Mouse (Mus musculus): ENCODE results near the gene Tbc1d21. TPM values are rescaled to one million over a fixed set of nuclear protein-coding genes. Genes with fewer than 3 reads are reported as not detected.

The Tbc1d21 gene
- total and polyA plus RNA-seq, 2 experiments = not detected

- no peaks in the 10 kb centered on the region for H3K79me2 ChIP-seq (ENCODE audit: control insufficient read depth, insufficient read depth, low read length)
- DNase-seq (ENCODE audit: extremely low read depth, low read depth, low spot score) = no peak
- no peak overlapping the region for H3K9ac ChIP-seq (ENCODE audit: low read depth, low read length)
- H3K36me3 ChIP-seq (ENCODE audit: control insufficient read depth, insufficient read depth, low read length) = no peaks in the 10 kb centered on the region
- no peak overlapping the region for H3K4me3 ChIP-seq (ENCODE audit: insufficient read depth, low read depth, low read length)
- 84% methylated on average over 6 of the region's 6 CpGs for WGBS
- no peak overlapping the region for H3K27ac ChIP-seq (replicated peaks; ENCODE audit: insufficient read depth, low read depth, low read length)
- H3K27me3 ChIP-seq (ENCODE audit: control insufficient read depth, insufficient read depth, low read length) = 0 out of 2 replicates have a peak, but pooled peaks cover 3% of the 10 kb centered on the region
- no peaks in the 10 kb centered on the region for H3K4me1 ChIP-seq (ENCODE audit: control insufficient read depth, insufficient read depth, low read length)
- no peak for TF ChIP-seq CTCF (IDR thresholded peaks at IDR 0.05; ENCODE audit: low read depth, low read length)
- TF ChIP-seq POLR2A (IDR thresholded peaks at IDR 0.05; ENCODE audit: extremely low read depth, insufficient read depth, low read length) = no peak
These were observed 15.6 kb downstream of the Tbc1d21 start for GRCm38 (mm10) chr9:58354701-58355100.

GRCm38 (mm10) chr9:58353224-58353623, 17.0 kb downstream of the Tbc1d21 start:
- TF ChIP-seq POLR2A (IDR thresholded peaks at IDR 0.05; ENCODE audit: extremely low read depth, insufficient read depth, low read length) = no peak
- TF ChIP-seq CTCF (IDR thresholded peaks at IDR 0.05; ENCODE audit: low read depth, low read length) = no peak

DNA sequence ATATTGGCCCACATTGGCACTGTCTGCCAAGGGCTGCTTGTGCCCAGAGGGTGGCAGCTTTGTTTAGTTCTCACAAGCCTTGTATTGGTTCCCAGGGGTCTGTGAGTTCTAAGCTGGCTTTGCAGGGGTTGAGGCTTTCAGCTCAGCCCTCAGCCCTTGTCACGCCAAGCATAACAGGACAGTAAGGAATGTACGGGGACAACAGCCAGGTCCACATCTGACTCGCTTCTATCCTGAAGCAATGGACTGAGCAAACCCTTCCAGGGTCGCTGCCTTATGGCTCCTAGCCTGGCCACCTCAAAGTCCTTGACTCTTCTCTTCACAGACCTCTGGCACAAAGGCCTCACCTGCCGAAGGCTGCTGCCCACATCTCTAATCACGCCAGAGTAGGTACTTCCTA, 22.5 kb downstream of the Tbc1d21 start:
- TF ChIP-seq CTCF (IDR thresholded peaks at IDR 0.05; ENCODE audit: low read depth, low read length) (no peak), POLR2A (IDR thresholded peaks at IDR 0.05; ENCODE audit: extremely low read depth, insufficient read depth, low read length) (no peak)
- H3K9ac ChIP-seq (ENCODE audit: low read depth, low read length) = no peak overlapping the region
- H3K27ac ChIP-seq (replicated peaks; ENCODE audit: insufficient read depth, low read depth, low read length) = no peak overlapping the region
- no peak overlapping the region for H3K4me3 ChIP-seq (ENCODE audit: insufficient read depth, low read depth, low read length)
- H3K36me3 ChIP-seq (ENCODE audit: control insufficient read depth, insufficient read depth, low read length) = no peaks in the 10 kb centered on the region
- no peak for DNase-seq (ENCODE audit: extremely low read depth, low read depth, low spot score)
- H3K79me2 ChIP-seq (ENCODE audit: control insufficient read depth, insufficient read depth, low read length) = no peaks in the 10 kb centered on the region
- 0 out of 2 replicates have a peak, but pooled peaks cover 3% of the 10 kb centered on the region for H3K27me3 ChIP-seq (ENCODE audit: control insufficient read depth, insufficient read depth, low read length)
- H3K4me1 ChIP-seq (ENCODE audit: control insufficient read depth, insufficient read depth, low read length) = no peaks in the 10 kb centered on the region
- WGBS = 92% methylated on average over 6 of the region's 6 CpGs

More at GRCm38 (mm10) chr9:58353224-58353623, 17.0 kb downstream of the Tbc1d21 start:
- 83% methylated on average over 6 of the region's 6 CpGs for WGBS
- Histone ChIP-seq H3K79me2 (ENCODE audit: control insufficient read depth, insufficient read depth, low read length) (no peaks in the 10 kb centered on the region), H3K4me3 (ENCODE audit: insufficient read depth, low read depth, low read length) (no peak overlapping the region), H3K4me1 (ENCODE audit: control insufficient read depth, insufficient read depth, low read length) (no peaks in the 10 kb centered on the region), H3K27me3 (ENCODE audit: control insufficient read depth, insufficient read depth, low read length) (0 out of 2 replicates have a peak, but pooled peaks cover 3% of the 10 kb centered on the region), H3K36me3 (ENCODE audit: control insufficient read depth, insufficient read depth, low read length) (no peaks in the 10 kb centered on the region), H3K27ac (replicated peaks; ENCODE audit: insufficient read depth, low read depth, low read length) (no peak overlapping the region), H3K9ac (ENCODE audit: low read depth, low read length) (no peak overlapping the region)
- no peak for DNase-seq (ENCODE audit: extremely low read depth, low read depth, low spot score)

GRCm38 (mm10) chr9:58346498-58346897, 23.8 kb downstream of the Tbc1d21 start:
- H3K36me3 ChIP-seq (ENCODE audit: control insufficient read depth, insufficient read depth, low read length) = no peaks in the 10 kb centered on the region
- DNase-seq (ENCODE audit: extremely low read depth, low read depth, low spot score) = peak; percentile 40
- 8% methylated on average over 10 of the region's 10 CpGs for WGBS
- no peak overlapping the region for H3K4me3 ChIP-seq (ENCODE audit: insufficient read depth, low read depth, low read length)
- no peak overlapping the region for H3K9ac ChIP-seq (ENCODE audit: low read depth, low read length)
- no peaks in the 10 kb centered on the region for H3K79me2 ChIP-seq (ENCODE audit: control insufficient read depth, insufficient read depth, low read length)
- TF ChIP-seq CTCF (IDR thresholded peaks at IDR 0.05; ENCODE audit: low read depth, low read length) (no peak), POLR2A (IDR thresholded peaks at IDR 0.05; ENCODE audit: extremely low read depth, insufficient read depth, low read length) (no peak)
- no peaks in the 10 kb centered on the region for H3K4me1 ChIP-seq (ENCODE audit: control insufficient read depth, insufficient read depth, low read length)
- no peak overlapping the region for H3K27ac ChIP-seq (replicated peaks; ENCODE audit: insufficient read depth, low read depth, low read length)
- H3K27me3 ChIP-seq (ENCODE audit: control insufficient read depth, insufficient read depth, low read length) = no peaks in the 10 kb centered on the region

- no peaks in the 10 kb centered on the region for H3K36me3 ChIP-seq (ENCODE audit: control insufficient read depth, insufficient read depth, low read length)
- DNase-seq (ENCODE audit: extremely low read depth, low read depth, low spot score) = no peak
- TF ChIP-seq POLR2A (IDR thresholded peaks at IDR 0.05; ENCODE audit: extremely low read depth, insufficient read depth, low read length) (no peak), CTCF (IDR thresholded peaks at IDR 0.05; ENCODE audit: low read depth, low read length) (no peak)
- WGBS = 70% methylated on average over 7 of the region's 7 CpGs
- H3K27me3 ChIP-seq (ENCODE audit: control insufficient read depth, insufficient read depth, low read length) = no peaks in the 10 kb centered on the region
- H3K27ac ChIP-seq (replicated peaks; ENCODE audit: insufficient read depth, low read depth, low read length) = no peak overlapping the region
- no peak overlapping the region for H3K4me3 ChIP-seq (ENCODE audit: insufficient read depth, low read depth, low read length)
- H3K79me2 ChIP-seq (ENCODE audit: control insufficient read depth, insufficient read depth, low read length) = no peaks in the 10 kb centered on the region
- H3K9ac ChIP-seq (ENCODE audit: low read depth, low read length) = no peak overlapping the region
- H3K4me1 ChIP-seq (ENCODE audit: control insufficient read depth, insufficient read depth, low read length) = no peaks in the 10 kb centered on the region
These were observed 24.3 kb downstream of the Tbc1d21 start for GRCm38 (mm10) chr9:58345963-58346362.

- 85% methylated on average over 1 of the region's 1 CpGs for WGBS
- Histone ChIP-seq H3K79me2 (ENCODE audit: control insufficient read depth, insufficient read depth, low read length) (no peaks in the 10 kb centered on the region), H3K27ac (replicated peaks; ENCODE audit: insufficient read depth, low read depth, low read length) (no peak overlapping the region), H3K4me3 (ENCODE audit: insufficient read depth, low read depth, low read length) (no peak overlapping the region), H3K9ac (ENCODE audit: low read depth, low read length) (no peak overlapping the region), H3K36me3 (ENCODE audit: control insufficient read depth, insufficient read depth, low read length) (no peaks in the 10 kb centered on the region), H3K27me3 (ENCODE audit: control insufficient read depth, insufficient read depth, low read length) (no peaks in the 10 kb centered on the region), H3K4me1 (ENCODE audit: control insufficient read depth, insufficient read depth, low read length) (no peaks in the 10 kb centered on the region)
- no peak for DNase-seq (ENCODE audit: extremely low read depth, low read depth, low spot score)
- TF ChIP-seq CTCF (IDR thresholded peaks at IDR 0.05; ENCODE audit: low read depth, low read length) (no peak), POLR2A (IDR thresholded peaks at IDR 0.05; ENCODE audit: extremely low read depth, insufficient read depth, low read length) (no peak)
These were observed 28.5 kb downstream of the Tbc1d21 start for GRCm38 (mm10) chr9:58341795-58342194.
